Mouse (Mus musculus): ENCODE data around the gene Galk1. TPM values are rescaled to one million over a fixed set of nuclear protein-coding genes. Genes with fewer than 3 reads are reported as not detected.
A peak's percentile ranks its signal among the peaks of the same experiment; 100 is the strongest.

Galk1 gene
- total and polyA plus RNA-seq, 3 experiments, result 253 to 326 TPM; not detected in 1

DNA sequence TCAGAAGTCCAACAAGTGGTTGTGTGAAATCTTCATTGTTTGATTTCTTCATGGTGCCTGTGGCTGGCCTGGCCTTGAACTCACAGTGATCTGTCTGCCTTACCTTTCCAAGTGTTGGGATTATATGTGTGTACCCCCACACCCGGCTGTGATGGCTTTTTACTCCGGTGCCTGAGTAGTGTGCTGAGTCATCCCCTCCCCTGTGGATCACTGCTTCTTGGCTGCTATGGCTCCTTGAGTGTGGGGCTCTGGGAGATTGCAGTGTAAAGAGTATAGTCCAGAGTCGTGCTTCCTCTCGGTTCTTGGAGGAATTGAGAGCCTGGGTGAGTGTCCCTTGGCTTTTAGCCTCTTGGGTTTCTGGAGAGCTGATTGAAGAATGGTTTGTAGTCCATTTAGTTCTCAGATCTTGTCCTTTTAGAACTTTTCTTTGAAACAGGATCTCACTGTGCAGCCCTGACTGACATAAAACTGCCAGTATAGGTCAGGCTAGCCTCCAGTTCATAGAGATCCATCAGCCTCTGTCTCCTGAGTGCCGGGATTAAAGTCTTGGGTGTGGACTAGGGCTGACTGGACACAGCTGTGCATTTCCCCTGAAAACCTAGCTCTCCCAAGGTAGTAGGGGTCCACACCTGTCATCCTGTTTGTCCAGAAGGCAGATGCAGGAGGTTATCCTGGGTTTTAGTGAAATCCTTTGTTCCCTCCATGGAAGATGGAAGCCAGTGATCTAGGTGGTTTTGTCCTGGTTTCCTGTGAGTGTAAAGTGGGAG, 30.0 kb upstream of the Galk1 start:
- no peaks in the 10 kb centered on the region for H3K9me3 ChIP-seq (replicated peaks; ENCODE audit: insufficient read depth, low read length)
- DNase-seq (ENCODE audit: low read depth, low spot score), result no peak
- H3K27ac ChIP-seq (ENCODE audit: control insufficient read depth, low read depth, low read length), result no peak overlapping the region
- no peaks in the 10 kb centered on the region for H3K27me3 ChIP-seq (ENCODE audit: control insufficient read depth in 1 of 2, insufficient read depth in 2 of 2, low read length in 2 of 2)
- TF ChIP-seq EP300 (IDR thresholded peaks at IDR 0.05; ENCODE audit: low read depth in 1 of 2, low read length in 2 of 2), result no peak
- TF ChIP-seq NRF1 (IDR thresholded peaks at IDR 0.05; ENCODE audit: insufficient read depth, low read depth, low read length, poor library complexity, severe bottlenecking), result no peak
- no peak for TF ChIP-seq E2F4 (IDR thresholded peaks at IDR 0.05; ENCODE audit: borderline replicate concordance, low read depth, low read length)
- TF ChIP-seq POLR2A (IDR thresholded peaks at IDR 0.05; ENCODE audit: control insufficient read depth in 1 of 2, insufficient read depth in 1 of 2, low read depth in 1 of 2, low read length in 2 of 2, poor library complexity in 1 of 2), result no peak; a peak in 1 of 4 replicates
- TF ChIP-seq KAT2A (conservative IDR thresholded peaks at IDR 0.05; ENCODE audit: low read depth, low read length), result no peak
- TF ChIP-seq ZNF384 (IDR thresholded peaks at IDR 0.05; ENCODE audit: low read depth, low read length), result no peak
- TF ChIP-seq JUND (IDR thresholded peaks at IDR 0.05; ENCODE audit: low read depth, low read length), result no peak
- no peak for TF ChIP-seq MAFK (IDR thresholded peaks at IDR 0.05; ENCODE audit: borderline replicate concordance, low read depth, low read length)
- TF ChIP-seq MYC (IDR thresholded peaks at IDR 0.05; ENCODE audit: low read depth, low read length), result no peak
- no peak for TF ChIP-seq CTCF (IDR thresholded peaks at IDR 0.05 in 2 of 3, conservative IDR thresholded peaks at IDR 0.05 in 1 of 3; ENCODE audit: control insufficient read depth in 1 of 3, insufficient read depth in 1 of 3, low read depth in 2 of 3, low read length in 3 of 3, poor library complexity in 1 of 3, severe bottlenecking in 1 of 3)
- peaks cover 3% of the 10 kb centered on the region; the same call in 1 of the 2 replicates for H3K79me2 ChIP-seq (ENCODE audit: control insufficient read depth, insufficient read depth, low read length, poor library complexity)
- H3K36me3 ChIP-seq (ENCODE audit: control insufficient read depth in 1 of 2, insufficient read depth in 2 of 2, low read length in 2 of 2), result peaks cover 0 to 39% of the 10 kb centered on the region in 2 experiments; a peak in 2 of 4 replicates
- no peak overlapping the region for H3K4me3 ChIP-seq (ENCODE audit: control insufficient read depth in 1 of 2, insufficient read depth in 1 of 2, low read depth in 2 of 2, low read length in 2 of 2)
- no peaks in the 10 kb centered on the region for H3K4me1 ChIP-seq (ENCODE audit: control insufficient read depth in 1 of 2, insufficient read depth in 2 of 2, low read length in 2 of 2)
- H3K9ac ChIP-seq (ENCODE audit: control insufficient read depth, low read depth, low read length, poor library complexity, severe bottlenecking), result no peak overlapping the region

DNA sequence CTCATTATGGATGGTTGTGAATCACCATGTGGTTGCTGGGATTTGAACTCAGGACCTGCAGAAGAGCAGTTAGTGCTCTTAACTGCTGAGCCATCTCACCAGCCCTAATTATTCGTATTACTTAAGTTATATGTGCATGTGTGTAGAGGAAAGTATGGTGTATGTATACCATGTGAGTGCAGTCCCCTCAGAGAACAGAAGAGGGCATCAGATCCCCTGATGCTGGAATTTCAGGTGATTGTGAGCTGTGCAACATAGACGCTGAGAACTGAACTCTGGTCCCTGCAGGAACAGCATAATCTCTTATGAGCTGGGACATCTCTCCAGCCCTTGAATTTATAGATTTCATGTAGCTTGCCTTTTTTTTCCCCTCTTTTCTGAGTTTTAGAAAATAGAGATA, 29.3 kb upstream of the Galk1 start:
- Histone ChIP-seq H3K9ac (ENCODE audit: control insufficient read depth, low read depth, low read length, poor library complexity, severe bottlenecking) (no peak overlapping the region), H3K4me1 (ENCODE audit: control insufficient read depth in 1 of 2, insufficient read depth in 2 of 2, low read length in 2 of 2) (no peaks in the 10 kb centered on the region), H3K4me3 (ENCODE audit: control insufficient read depth in 1 of 2, insufficient read depth in 1 of 2, low read depth in 2 of 2, low read length in 2 of 2) (no peak overlapping the region), H3K27me3 (ENCODE audit: control insufficient read depth in 1 of 2, insufficient read depth in 2 of 2, low read length in 2 of 2) (no peaks in the 10 kb centered on the region), H3K27ac (ENCODE audit: control insufficient read depth, low read depth, low read length) (no peak overlapping the region), H3K36me3 (ENCODE audit: control insufficient read depth in 1 of 2, insufficient read depth in 2 of 2, low read length in 2 of 2) (peaks cover 0 to 39% of the 10 kb centered on the region in 2 experiments; a peak in 2 of 4 replicates), H3K79me2 (ENCODE audit: control insufficient read depth, insufficient read depth, low read length, poor library complexity) (peaks cover 4% of the 10 kb centered on the region), H3K9me3 (replicated peaks; ENCODE audit: insufficient read depth, low read length) (no peaks in the 10 kb centered on the region)
- TF ChIP-seq RAD21 (IDR thresholded peaks at IDR 0.05; ENCODE audit: low read depth, low read length), result peak; percentile 19
- no peak for TF ChIP-seq JUND (IDR thresholded peaks at IDR 0.05; ENCODE audit: low read depth, low read length)
- TF ChIP-seq SMC3 (IDR thresholded peaks at IDR 0.05; ENCODE audit: low read depth, low read length), result peak; percentile 34; the same call in 1 of the 2 replicates
- peak in 2 of 3 experiments; percentile 37 to 46; a peak in 4 of 6 replicates for TF ChIP-seq CTCF (IDR thresholded peaks at IDR 0.05 in 2 of 3, conservative IDR thresholded peaks at IDR 0.05 in 1 of 3; ENCODE audit: control insufficient read depth in 1 of 3, insufficient read depth in 1 of 3, low read depth in 2 of 3, low read length in 3 of 3, poor library complexity in 1 of 3, severe bottlenecking in 1 of 3)
- no peak for TF ChIP-seq KAT2A (conservative IDR thresholded peaks at IDR 0.05; ENCODE audit: low read depth, low read length)
- DNase-seq (ENCODE audit: low read depth, low spot score), result peak; percentile 46
